Mouse (Mus musculus) spleen, embryonic (tissue): ENCODE measurements at regions not wholly inside any gene's neighbourhood (a gene's known extent, or its start where the extent isn't known, plus 50 kb on each side); places are given as distances from the start of the nearest gene placed in this dataset.

ENCODE experiments used
- CTCF ChIA-PET: fragments of 350-600 bp; sonication (Branson Sonifier 250); formaldehyde crosslinking; loops from one replicate; lab custom pipeline; 2022; lab: Charles Lee

DNA sequence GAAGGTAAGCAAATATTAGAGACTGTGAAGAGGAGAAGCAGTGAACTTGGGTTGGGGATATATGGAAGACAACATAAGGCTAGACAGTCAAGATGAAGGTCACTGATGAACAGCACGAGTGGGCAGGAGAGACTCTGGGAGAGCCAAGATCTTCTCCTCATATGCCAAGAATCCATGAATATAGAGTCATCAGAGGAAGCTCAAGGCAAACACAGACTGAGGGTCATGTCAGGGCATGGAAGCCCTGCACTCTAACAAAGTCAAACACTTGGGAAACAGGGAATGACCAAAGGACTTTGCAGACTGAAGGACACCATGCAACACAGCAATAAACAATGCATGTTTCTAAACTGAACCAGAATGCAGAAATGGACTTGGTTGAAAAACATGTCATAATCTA lies 351.4 kb downstream of the Hs3st3b1 start:
- CTCF ChIA-PET: no interaction called here

- CTCF ChIA-PET: no interaction called here
Measured at GRCm38 (mm10) chr11:63573271-63573670, 348.8 kb downstream of the Hs3st3b1 start.

DNA sequence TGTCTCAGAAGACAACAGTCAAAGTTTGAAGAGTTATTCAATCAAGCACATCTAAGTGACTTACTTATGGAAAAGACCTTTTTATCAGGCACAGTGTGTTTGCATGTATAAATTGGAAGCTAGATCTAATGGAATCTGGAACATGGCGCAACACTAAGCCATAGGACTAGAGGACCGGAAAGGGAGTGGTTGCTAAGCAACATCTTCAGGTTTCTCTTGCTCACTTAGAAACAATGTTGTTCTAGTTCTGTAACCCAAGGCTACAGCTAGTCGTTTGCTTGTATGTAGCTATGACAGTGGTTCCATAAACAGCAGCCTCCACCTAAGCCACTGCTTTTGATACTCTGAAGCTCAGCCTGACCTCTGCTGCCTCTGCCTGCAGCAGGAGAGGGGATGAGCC lies 338.8 kb downstream of the Hs3st3b1 start:
- CTCF ChIA-PET: no interaction called here

DNA sequence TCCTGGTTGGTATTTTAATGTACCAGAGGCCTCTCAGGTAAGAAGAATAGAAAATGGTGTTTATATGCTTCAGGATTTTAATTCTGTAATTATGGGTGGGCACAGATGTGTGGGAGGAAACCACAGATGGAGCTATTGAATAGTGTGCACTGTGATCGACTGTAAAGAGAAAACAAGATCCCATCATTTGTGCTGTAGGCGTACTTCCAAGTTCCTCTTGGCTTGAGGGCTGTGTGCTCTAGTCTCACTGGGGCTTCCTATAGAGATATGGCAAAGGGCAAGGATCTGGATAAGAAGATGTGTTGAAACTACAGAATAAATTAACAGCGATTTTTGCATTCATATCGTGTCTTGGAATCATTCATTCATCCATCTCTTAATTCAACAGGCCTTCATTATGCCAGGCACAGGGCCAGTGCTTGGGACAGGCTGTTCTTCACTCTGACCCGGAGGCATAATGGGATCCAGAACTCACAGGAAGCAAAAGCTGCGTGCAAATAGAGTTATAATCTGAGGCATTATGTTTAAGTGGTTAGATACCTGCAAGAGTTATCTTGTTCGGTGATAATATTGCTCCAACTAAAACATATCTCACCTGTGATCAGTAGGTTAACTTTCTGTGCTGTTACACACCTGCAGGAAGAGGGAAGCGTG lies 336.7 kb downstream of the Hs3st3b1 start:
- CTCF ChIA-PET: no interaction called here

DNA sequence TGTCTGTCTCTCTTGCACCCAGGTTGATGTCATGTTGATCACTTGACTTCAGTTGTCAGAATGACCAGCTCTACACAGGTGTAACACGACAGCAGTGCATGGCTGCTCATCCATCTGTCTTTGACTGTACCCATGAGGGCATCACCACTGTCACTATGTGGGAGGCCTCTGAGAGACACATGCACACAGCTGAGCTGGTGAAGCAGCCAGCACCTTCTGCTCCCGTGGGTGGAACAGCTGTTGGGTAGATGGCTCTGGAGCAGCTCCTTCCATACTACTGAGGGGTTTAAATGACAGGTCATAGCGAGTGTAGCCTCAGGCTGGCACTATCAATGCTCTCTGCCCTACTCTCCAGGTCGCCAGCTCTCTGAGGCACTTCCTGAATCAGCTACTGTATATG lies 301.9 kb downstream of the Hs3st3b1 start:
- CTCF ChIA-PET: no interaction called here

GRCm38 (mm10) chr11:63630336-63630735 lies 291.8 kb downstream of the Hs3st3b1 start:
- CTCF ChIA-PET: no interaction called here

GRCm38 (mm10) chr11:63657057-63657456 lies 265.0 kb downstream of the Hs3st3b1 start:
- CTCF ChIA-PET: no interaction called here

DNA sequence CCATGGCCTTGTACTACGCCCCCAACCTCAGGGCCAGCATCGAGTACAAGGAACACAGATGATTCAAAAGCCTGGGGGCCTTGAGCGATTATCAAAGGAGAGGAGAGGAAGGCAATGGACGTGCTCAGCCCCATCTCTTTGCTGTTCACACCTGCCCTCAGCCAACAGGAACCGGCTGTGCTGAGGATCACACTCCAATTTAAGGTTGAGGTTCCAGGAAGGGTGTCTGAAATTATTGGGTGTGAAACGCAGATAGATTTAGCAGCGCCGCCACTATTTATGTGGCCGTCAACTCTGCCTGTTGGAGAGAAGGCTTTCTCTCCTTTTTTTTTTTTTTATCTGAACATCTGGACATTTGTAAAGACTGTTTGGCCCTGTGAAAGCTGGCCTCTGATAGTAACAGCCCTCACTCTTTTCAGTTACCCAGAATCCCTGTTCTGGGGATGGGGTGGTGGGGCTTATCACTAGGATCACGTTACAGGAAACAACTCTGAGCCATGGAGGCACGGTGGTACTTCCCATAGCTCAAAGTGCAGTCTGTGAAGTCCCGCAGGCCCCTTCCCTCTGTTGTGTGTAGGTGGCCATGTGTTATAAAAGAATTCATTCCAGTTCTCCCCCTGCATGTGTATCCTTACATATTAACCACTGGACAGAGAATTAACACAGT lies 256.7 kb downstream of the Hs3st3b1 start:
- CTCF ChIA-PET: no interaction called here

GRCm38 (mm10) chr11:63670477-63670876 lies 251.6 kb downstream of the Hs3st3b1 start:
- CTCF ChIA-PET: no interaction called here

DNA sequence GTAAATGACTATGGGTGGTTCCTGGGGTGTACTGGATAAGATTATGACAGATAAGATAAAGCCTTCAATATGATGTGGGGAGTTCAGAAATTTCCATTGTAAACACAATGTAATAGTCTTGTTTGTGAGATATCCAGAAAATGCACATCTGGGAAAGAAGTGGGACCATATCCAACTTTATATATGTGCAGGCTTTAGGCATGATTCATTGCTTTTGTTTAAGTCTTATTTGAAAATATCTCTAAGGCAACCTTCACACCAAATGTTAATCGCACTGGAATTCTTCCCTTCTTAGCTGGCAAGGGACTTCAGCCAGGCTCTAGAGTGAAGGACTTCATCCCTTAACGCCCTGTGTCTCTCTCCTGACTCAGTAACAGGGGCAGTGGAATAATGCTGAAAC lies 250.3 kb downstream of the Hs3st3b1 start:
- CTCF ChIA-PET: no interaction called here

GRCm38 (mm10) chr11:63677921-63678320 lies 244.2 kb downstream of the Hs3st3b1 start:
- CTCF ChIA-PET: no interaction called here

DNA sequence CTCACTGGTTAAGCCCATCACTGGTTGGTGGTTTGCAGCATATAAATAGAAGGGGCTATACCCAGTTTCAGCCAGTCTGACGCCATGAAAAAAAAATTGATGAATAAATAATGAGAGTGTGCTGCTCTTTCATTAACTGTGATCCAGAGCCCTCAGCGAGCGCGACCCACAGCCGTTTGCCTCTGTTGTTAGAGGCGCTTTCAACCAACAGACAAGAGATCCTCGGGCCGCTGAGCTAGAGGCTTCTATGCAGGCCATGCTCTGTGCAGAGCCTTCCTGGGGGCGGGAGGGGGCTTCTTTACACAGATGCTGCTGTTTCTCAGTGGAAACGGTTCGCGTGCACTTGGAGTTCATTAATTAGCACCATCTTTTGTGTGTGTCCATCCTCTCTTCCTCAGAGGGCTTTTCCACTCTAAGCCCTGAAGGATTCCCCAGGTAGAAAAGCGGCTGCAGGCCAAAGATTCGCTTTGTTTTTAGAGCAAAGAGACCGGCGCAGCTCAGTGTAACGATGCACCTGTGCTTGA lies 243.6 kb downstream of the Hs3st3b1 start:
- CTCF ChIA-PET: no interaction called here

DNA sequence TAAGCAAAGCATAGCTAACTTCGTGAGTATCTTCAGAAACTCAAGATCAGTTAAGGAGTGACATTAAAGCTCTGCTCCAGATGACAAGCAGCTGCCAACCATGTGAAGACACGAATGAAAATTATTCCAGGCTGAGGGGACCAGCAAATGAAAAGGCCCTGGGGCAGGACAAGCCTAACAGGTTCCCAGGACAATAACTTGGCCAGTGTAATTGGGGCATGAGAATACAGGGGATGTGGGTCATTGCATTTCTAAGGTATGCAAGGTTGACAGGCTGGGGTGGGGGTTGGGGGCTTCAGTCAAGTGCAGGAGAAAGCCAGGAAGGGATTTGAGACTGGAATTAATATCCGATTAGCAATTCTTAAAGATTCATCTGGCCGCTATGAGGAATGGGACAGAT lies 242.6 kb downstream of the Hs3st3b1 start:
- CTCF ChIA-PET: no interaction called here

GRCm38 (mm10) chr11:63684228-63684980 lies 237.7 kb downstream of the Hs3st3b1 start:
- CTCF ChIA-PET: no interaction called here

DNA sequence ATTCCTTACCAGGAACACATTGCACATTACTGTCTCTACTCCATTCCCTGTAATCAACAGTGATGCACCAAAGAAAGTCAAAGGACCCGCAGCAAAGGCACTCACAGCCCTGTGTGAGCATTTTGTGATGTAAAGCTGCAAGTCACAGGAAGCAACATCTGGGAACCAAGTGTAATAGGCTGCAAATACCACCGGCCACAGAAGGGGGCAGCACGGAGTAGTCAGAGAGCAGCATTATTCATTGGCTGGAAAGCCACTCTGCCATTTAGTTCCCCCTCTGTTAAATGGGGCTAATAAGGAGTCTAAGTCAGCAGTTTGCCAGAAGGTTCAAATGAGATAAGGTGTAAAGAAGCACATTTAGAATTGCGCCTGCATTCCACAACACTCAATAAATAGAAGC lies 231.0 kb downstream of the Hs3st3b1 start:
- CTCF ChIA-PET: no interaction called here

DNA sequence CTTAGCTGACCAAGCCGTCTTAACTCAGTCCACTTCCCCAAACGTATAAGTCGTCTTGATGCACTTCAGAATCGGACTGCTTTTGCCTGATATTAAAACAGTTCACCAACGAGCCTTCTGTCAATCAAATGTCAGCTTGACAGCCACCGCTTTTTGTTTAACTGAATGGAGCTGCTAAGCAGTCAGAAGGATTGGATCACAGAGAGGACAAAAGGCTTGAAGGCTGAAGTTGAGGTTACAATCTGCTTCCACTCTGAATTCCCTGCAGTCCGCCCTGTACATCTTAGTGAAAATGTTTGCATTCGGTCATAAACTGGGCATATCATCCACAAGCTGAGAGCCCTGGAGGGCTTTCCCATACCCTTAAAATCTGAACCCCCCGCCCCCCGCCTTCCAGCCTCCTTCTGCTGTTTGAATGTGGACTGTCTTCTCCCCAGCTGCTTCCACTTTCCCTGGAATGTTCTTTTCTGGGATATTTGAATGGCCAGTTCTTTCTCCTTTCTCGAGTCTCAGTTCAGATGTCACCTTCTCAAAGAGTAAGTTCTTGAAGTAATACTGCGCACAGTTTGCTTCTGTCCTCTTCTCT lies 217.0 kb downstream of the Hs3st3b1 start:
- CTCF ChIA-PET: no interaction called here

GRCm38 (mm10) chr11:63706057-63706456 lies 216.0 kb downstream of the Hs3st3b1 start:
- CTCF ChIA-PET: no interaction called here

GRCm38 (mm10) chr11:63707093-63707492 lies 215.0 kb downstream of the Hs3st3b1 start:
- CTCF ChIA-PET: no interaction called here

- CTCF ChIA-PET: no interaction called here
Measured at GRCm38 (mm10) chr11:63708412-63708811, 213.7 kb downstream of the Hs3st3b1 start.

DNA sequence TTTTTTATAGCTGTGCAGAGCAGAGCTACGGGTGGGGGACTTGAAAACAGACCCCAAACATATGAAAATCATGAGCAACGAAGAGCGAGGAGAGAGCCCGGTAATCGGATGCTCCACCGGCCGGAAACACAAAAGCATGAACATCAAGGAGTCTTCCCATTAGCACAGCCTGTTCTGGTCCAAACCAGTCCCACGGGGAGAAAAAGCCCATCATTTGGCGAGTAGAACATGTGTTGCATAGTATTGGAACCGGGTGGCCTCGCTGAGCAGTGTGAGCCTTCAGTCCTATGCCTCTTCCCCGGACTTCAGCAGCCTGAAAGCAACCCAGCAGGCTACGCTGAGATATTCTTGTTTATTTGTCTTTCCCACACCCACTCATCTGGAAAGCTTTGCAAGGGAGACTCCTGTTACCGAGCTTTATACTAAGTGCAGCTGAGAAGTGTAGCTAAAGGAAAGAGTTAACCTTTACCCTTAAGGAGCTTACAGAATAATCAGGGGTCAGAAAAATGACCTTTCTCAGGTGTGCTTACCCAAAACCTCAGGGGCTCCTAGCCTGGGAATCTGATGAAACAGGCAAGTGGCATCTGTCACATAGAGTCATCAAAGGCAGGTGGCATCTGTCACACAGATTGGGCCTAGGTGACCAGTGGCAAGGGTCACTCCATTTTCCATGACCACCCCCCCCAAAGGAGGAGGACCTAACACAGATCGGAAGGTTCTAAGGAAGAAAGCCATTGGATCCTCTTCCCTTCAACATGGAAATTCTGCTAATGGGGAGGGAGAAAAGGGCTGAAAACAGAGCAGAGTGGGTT lies 209.8 kb downstream of the Hs3st3b1 start:
- CTCF ChIA-PET: no interaction called here

- CTCF ChIA-PET: no interaction called here
Measured at GRCm38 (mm10) chr11:63722261-63722660, 199.8 kb downstream of the Hs3st3b1 start.
